Mouse (Mus musculus) liver, embryonic 16.5 days (tissue): ENCODE data around the gene Pnldc1. TPM values are rescaled to one million over a fixed set of nuclear protein-coding genes. Genes with fewer than 3 reads are reported as not detected.
"Not testable (repeated sequence)": the region's sequence is repeated elsewhere in the genome, so short reads cannot be mapped to it uniquely, and the experiment has no call there.

Experiments
- ATAC-seq: fragments of 200-750 bp; cut with Nextera tagmentation; 2 replicates; pipeline ENCODE4 v1.8.0; 2017; ENCODE audit warnings: low read depth, mild to moderate bottlenecking, moderate number of reproducible peaks, moderate library complexity
- H3K27ac ChIP-seq: fragments of 300-500 bp; sonication (generic); 2 replicates; pipeline ENCODE4 v1.5.1; 2014; ENCODE audit warnings: mild to moderate bottlenecking, low read length
- H3K27me3 ChIP-seq: fragments of 300-500 bp; sonication (generic); 2 replicates; pipeline ENCODE4 v1.6.1; 2014; ENCODE audit warnings: low read depth, low read length, mixed read lengths; ENCODE audit not compliant: control insufficient read depth, insufficient read depth
- H3K36me3 ChIP-seq: fragments of 300-500 bp; sonication (generic); 2 replicates; pipeline ENCODE4 v1.6.1; 2014; ENCODE audit warnings: mild to moderate bottlenecking; ENCODE audit not compliant: control insufficient read depth, insufficient read depth
- H3K4me1 ChIP-seq: fragments of 300-500 bp; sonication (generic); 2 replicates; pipeline ENCODE4 v1.6.1; 2014; ENCODE audit warnings: low read depth, low read length, mixed read lengths; ENCODE audit not compliant: control insufficient read depth
- H3K4me2 ChIP-seq: fragments of 300-500 bp; sonication (generic); 2 replicates; pipeline ENCODE4 v1.6.1; 2014; ENCODE audit warnings: low read depth, low read length, mixed read lengths
- H3K4me3 ChIP-seq: fragments of 300-500 bp; sonication (generic); 2 replicates; pipeline ENCODE4 v1.5.1; 2014; ENCODE audit warnings: low read depth, mild to moderate bottlenecking, low read length
- H3K9ac ChIP-seq: fragments of 300-500 bp; sonication (generic); 2 replicates; pipeline ENCODE4 v1.6.1; 2014; ENCODE audit warnings: low read depth, low read length
- H3K9me3 ChIP-seq: fragments of 300-500 bp; sonication (generic); replicated peaks from 2 replicates; pipeline ENCODE4 v1.6.1; 2016; ENCODE audit warnings: low read length; ENCODE audit not compliant: control insufficient read depth
- WGBS: fragments of 180-500 bp; shearing (Covaris S2); extraction: QIAGEN DNeasy Blood & Tissue Kit; methylation state at CpG from one replicate; pipeline ENCODE4 v1.1.7; 2014; ENCODE audit not compliant: insufficient replicate concordance; 5-methylcytosine and 5-hydroxymethylcytosine counted together
- polyA plus RNA-seq: library from polyadenylated mRNA; unstranded; fragments of >200 nt; fragmentation: Nextera tagmentation; extraction: Ambion mirVana; gene quantifications from 2 replicates; pipeline ENCODE4 v1.2.1, GENCODE M21; 2015

Pnldc1 gene
- polyA plus RNA-seq, result 0.21 and 0.35 TPM in 2 replicates

GRCm38 (mm10) chr17:12909361-12910280 is at the start of gene Pnldc1:
Gene Pnldc1, minus strand, starts transcription at chr17:12910230.
- no peak; the same call in 1 of the 2 replicates for ATAC-seq
- WGBS, result 81% methylated on average over 35 of the region's 35 CpGs
- Histone ChIP-seq H3K27ac (no peak within 1 kb of the TSS), H3K9me3 (no peaks in the 10 kb centered on the region), H3K9ac (no peak within 1 kb of the TSS), H3K4me1 (peaks cover under 1% of the 10 kb centered on the region), H3K4me2 (no peak within 1 kb of the TSS), H3K27me3 (no peaks in the 10 kb centered on the region), H3K4me3 (no peak within 1 kb of the TSS), H3K36me3 (peaks cover 32% of the 10 kb centered on the region)

- H3K4me1 ChIP-seq, H3K27ac ChIP-seq, H3K36me3 ChIP-seq, H3K9me3 ChIP-seq, H3K9ac ChIP-seq, H3K27me3 ChIP-seq, ATAC-seq, H3K4me3 ChIP-seq: not testable (repeated sequence)
- 26% methylated on average over 1 of the region's 2 CpGs for WGBS
- peak overlapping the region; percentile 24; the same call in 1 of the 2 replicates for H3K4me2 ChIP-seq
Observed at GRCm38 (mm10) chr17:12959377-12959776, 49.3 kb upstream of the Pnldc1 start.

GRCm38 (mm10) chr17:12956664-12957063 is 46.6 kb upstream of the Pnldc1 start:
- Histone ChIP-seq H3K9me3 (no peaks in the 10 kb centered on the region), H3K4me1 (peaks cover 7% of the 10 kb centered on the region), H3K27me3 (no peaks in the 10 kb centered on the region), H3K4me3 (no peak overlapping the region), H3K9ac (no peak overlapping the region), H3K4me2 (no peak overlapping the region), H3K36me3 (no peaks in the 10 kb centered on the region; the same call in 1 of the 2 replicates), H3K27ac (no peak overlapping the region)
- 89% methylated on average over 8 of the region's 8 CpGs for WGBS
- ATAC-seq, result no peak

- Histone ChIP-seq H3K36me3 (peaks cover 6% of the 10 kb centered on the region), H3K4me1 (no peaks in the 10 kb centered on the region), H3K27me3 (no peaks in the 10 kb centered on the region), H3K9ac (no peak overlapping the region), H3K9me3 (no peaks in the 10 kb centered on the region), H3K27ac (no peak overlapping the region), H3K4me3 (no peak overlapping the region), H3K4me2 (no peak overlapping the region)
- 83% methylated on average over 5 of the region's 5 CpGs for WGBS
- ATAC-seq, result no peak
Observed at GRCm38 (mm10) chr17:12949669-12950068, 39.6 kb upstream of the Pnldc1 start.

- Histone ChIP-seq H3K9me3 (no peaks in the 10 kb centered on the region), H3K36me3 (peaks cover 4% of the 10 kb centered on the region)
- ATAC-seq, result no peak
Observed at GRCm38 (mm10) chr17:12942459-12943162, 32.6 kb upstream of the Pnldc1 start.

GRCm38 (mm10) chr17:12941543-12942260 is 31.7 kb upstream of the Pnldc1 start:
- WGBS, result 63% methylated on average over 8 of the region's 8 CpGs
- H3K4me3 ChIP-seq, result no peak overlapping the region
- no peak overlapping the region for H3K4me2 ChIP-seq
- no peaks in the 10 kb centered on the region for H3K9me3 ChIP-seq
- peaks cover 8% of the 10 kb centered on the region for H3K4me1 ChIP-seq
- H3K36me3 ChIP-seq, result peaks cover 3% of the 10 kb centered on the region
- H3K27ac ChIP-seq, result no peak overlapping the region
- H3K9ac ChIP-seq, result no peak overlapping the region
- no peaks in the 10 kb centered on the region for H3K27me3 ChIP-seq
- ATAC-seq, result no peak

More at GRCm38 (mm10) chr17:12942459-12943162, 32.6 kb upstream of the Pnldc1 start:
- peaks cover 8% of the 10 kb centered on the region for H3K4me1 ChIP-seq
- H3K27ac ChIP-seq, result no peak overlapping the region
- H3K4me3 ChIP-seq, result no peak overlapping the region
- H3K9ac ChIP-seq, result no peak overlapping the region
- no peak overlapping the region for H3K4me2 ChIP-seq
- 76% methylated on average over 6 of the region's 6 CpGs for WGBS
- no peaks in the 10 kb centered on the region for H3K27me3 ChIP-seq

- WGBS, result 9% methylated on average over 27 of the region's 27 CpGs
- peaks cover 8% of the 10 kb centered on the region for H3K4me1 ChIP-seq
- H3K36me3 ChIP-seq, result no peaks in the 10 kb centered on the region
- H3K27ac ChIP-seq, result peak within 1 kb of the TSS; percentile 50
- H3K4me2 ChIP-seq, result peak within 1 kb of the TSS; percentile 62
- no peaks in the 10 kb centered on the region for H3K27me3 ChIP-seq
- H3K4me3 ChIP-seq, result peak within 1 kb of the TSS; percentile 48
- H3K9ac ChIP-seq, result peak within 1 kb of the TSS; percentile 31; the same call in 1 of the 2 replicates
- peak; percentile 76 for ATAC-seq
- H3K9me3 ChIP-seq, result no peaks in the 10 kb centered on the region
Observed at GRCm38 (mm10) chr17:12940151-12940805, 30.2 kb upstream of the Pnldc1 start, which contains the start of gene Acat3. Gene Acat3, minus strand, starts transcription at chr17:12940600.
